Mouse (Mus musculus): ENCODE data around the gene Exoc3l4.

- no peak for TF ChIP-seq CTCF (IDR thresholded peaks at IDR 0.05; ENCODE audit: borderline replicate concordance, insufficient read depth, low read depth, low read length)
- no peak for TF ChIP-seq POLR2A (IDR thresholded peaks at IDR 0.05; ENCODE audit: borderline replicate concordance, insufficient read depth, low read length)
Observed at GRCm38 (mm10) chr12:111386642-111387120, 30.1 kb upstream of the Exoc3l4 start.

Measured in cerebellum, adult 2 months (tissue).